Mouse (Mus musculus) lung, embryonic 14.5 days (tissue): Measurements from ENCODE around the gene Sipa1l3. TPM values are rescaled to one million over a fixed set of nuclear protein-coding genes. Genes with fewer than 3 reads are reported as not detected.
A peak's percentile ranks its signal among the peaks of the same experiment; 100 is the strongest.

Experiments used
- ATAC-seq: fragments of 200-750 bp; cut with Nextera tagmentation; 2 replicates; pipeline ENCODE4 v1.8.0; 2017; ENCODE audit warnings: mild to moderate bottlenecking, moderate TSS enrichment, moderate library complexity; ENCODE audit not compliant: insufficient read depth
- DNase-seq: peaks from one replicate; pipeline ENCODE4 v3.0.0-alpha.2; 2015
- H3K27ac ChIP-seq: fragments of 300-500 bp; sonication (generic); 2 replicates; pipeline ENCODE4 v1.5.1; 2014; ENCODE audit warnings: low read depth, mild to moderate bottlenecking, moderate library complexity
- H3K27me3 ChIP-seq: fragments of 300-500 bp; sonication (generic); 2 replicates; pipeline ENCODE4 v1.6.1; 2014; ENCODE audit warnings: low read length, control low read depth; ENCODE audit not compliant: insufficient read depth
- H3K36me3 ChIP-seq: fragments of 300-500 bp; sonication (generic); 2 replicates; pipeline ENCODE4 v1.6.1; 2014; ENCODE audit warnings: control low read depth; ENCODE audit not compliant: insufficient read depth
- H3K4me1 ChIP-seq: fragments of 300-500 bp; sonication (generic); 2 replicates; pipeline ENCODE4 v1.6.1; 2014; ENCODE audit warnings: antibody characterized with exemption, control low read depth; ENCODE audit not compliant: insufficient read depth
- H3K4me2 ChIP-seq: fragments of 300-500 bp; sonication (generic); 2 replicates; pipeline ENCODE4 v1.6.1; 2014; ENCODE audit warnings: mild to moderate bottlenecking
- H3K4me3 ChIP-seq: fragments of 300-500 bp; sonication (generic); 2 replicates; pipeline ENCODE4 v1.5.1; 2014; ENCODE audit warnings: low read depth, low read length
- H3K9ac ChIP-seq: fragments of 300-500 bp; sonication (generic); 2 replicates; pipeline ENCODE4 v1.6.1; 2014
- H3K9me3 ChIP-seq: fragments of 300-500 bp; sonication (generic); 2 replicates; pipeline ENCODE4 v1.6.1; 2016; ENCODE audit warnings: low read depth, low read length, control low read depth
- CTCF ChIP-seq: IDR thresholded peaks from 2 replicates; pipeline ENCODE4 v1.5.1; 2016; ENCODE audit warnings: antibody characterized with exemption, low read depth
- WGBS: fragments of 180-500 bp; shearing (Covaris S2); extraction: QIAGEN DNeasy Blood & Tissue Kit; methylation state at CpG from one replicate; pipeline ENCODE4 v1.1.7; 2014; 5-methylcytosine and 5-hydroxymethylcytosine counted together
- polyA plus RNA-seq: library from polyadenylated mRNA; unstranded; fragments of >200 nt; fragmentation: Nextera tagmentation; extraction: Ambion mirVana; gene quantifications from 2 replicates; pipeline ENCODE4 v1.2.1, GENCODE M21; 2014

Gene Sipa1l3
- polyA plus RNA-seq, 1 experiment from 2014 or later = 20.2 TPM

- H3K4me1 ChIP-seq = peaks cover 8% of the 10 kb centered on the region; the same call in 1 of the 2 replicates
- H3K4me2 ChIP-seq = no peak overlapping the region
- DNase-seq (no peak), ATAC-seq (0 out of 2 replicates have a peak, but pooled peaks have one; percentile 13)
- no peaks in the 10 kb centered on the region for H3K27me3 ChIP-seq
- H3K27ac ChIP-seq = no peak overlapping the region
- H3K36me3 ChIP-seq = no peaks in the 10 kb centered on the region
- no peaks in the 10 kb centered on the region for H3K9me3 ChIP-seq
- H3K4me3 ChIP-seq = no peak overlapping the region
- WGBS = 73% methylated on average over 16 of the region's 16 CpGs
- TF ChIP-seq CTCF = no peak
- H3K9ac ChIP-seq = no peak overlapping the region
These were observed 79.7 kb downstream of the Sipa1l3 start for GRCm38 (mm10) chr7:29438655-29439282.

GRCm38 (mm10) chr7:29438204-29438603 is 80.2 kb downstream of the Sipa1l3 start:
- Histone ChIP-seq H3K4me1 (peaks cover 8% of the 10 kb centered on the region; the same call in 1 of the 2 replicates), H3K4me2 (no peak overlapping the region), H3K27me3 (no peaks in the 10 kb centered on the region), H3K9ac (no peak overlapping the region), H3K4me3 (no peak overlapping the region), H3K36me3 (no peaks in the 10 kb centered on the region), H3K27ac (no peak overlapping the region), H3K9me3 (no peaks in the 10 kb centered on the region)
- 85% methylated on average over 14 of the region's 14 CpGs for WGBS
- DNase-seq (no peak), ATAC-seq (no peak)
- TF ChIP-seq CTCF = no peak

GRCm38 (mm10) chr7:29437072-29437471 is 81.4 kb downstream of the Sipa1l3 start:
- Histone ChIP-seq H3K27me3 (no peaks in the 10 kb centered on the region), H3K9me3 (no peaks in the 10 kb centered on the region), H3K36me3 (no peaks in the 10 kb centered on the region), H3K4me2 (no peak overlapping the region), H3K9ac (no peak overlapping the region), H3K4me1 (peaks cover 8% of the 10 kb centered on the region; the same call in 1 of the 2 replicates), H3K27ac (peak overlapping the region; percentile 65; the same call in 1 of the 2 replicates), H3K4me3 (no peak overlapping the region)
- DNase-seq (no peak), ATAC-seq (no peak)
- no peak for TF ChIP-seq CTCF
- WGBS = 59% methylated on average over 10 of the region's 10 CpGs

- Histone ChIP-seq H3K4me2 (no peak overlapping the region), H3K4me3 (no peak overlapping the region), H3K4me1 (peaks cover 12% of the 10 kb centered on the region), H3K36me3 (no peaks in the 10 kb centered on the region), H3K9me3 (no peaks in the 10 kb centered on the region), H3K27ac (no peak overlapping the region), H3K27me3 (no peaks in the 10 kb centered on the region), H3K9ac (no peak overlapping the region; the same call in 1 of the 2 replicates)
- no peak for TF ChIP-seq CTCF
- no peak for DNase-seq
- ATAC-seq = no peak
- 81% methylated on average over 9 of the region's 9 CpGs for whole genome bisulfite sequencing
These were observed 84.0 kb downstream of the Sipa1l3 start for GRCm38 (mm10) chr7:29434313-29435035.

- Histone ChIP-seq H3K9me3 (no peaks in the 10 kb centered on the region), H3K4me3 (no peak overlapping the region), H3K4me1 (peaks cover 12% of the 10 kb centered on the region), H3K27me3 (no peaks in the 10 kb centered on the region), H3K4me2 (no peak overlapping the region), H3K36me3 (no peaks in the 10 kb centered on the region), H3K27ac (no peak overlapping the region), H3K9ac (no peak overlapping the region)
- no peak for ATAC-seq
- 83% methylated on average over 10 of the region's 10 CpGs for WGBS
- DNase-seq = no peak
- TF ChIP-seq CTCF = no peak
These were observed 84.7 kb downstream of the Sipa1l3 start for GRCm38 (mm10) chr7:29433725-29434124.

- 66% methylated on average over 11 of the region's 11 CpGs for WGBS
- H3K9ac ChIP-seq = no peak overlapping the region
- no peak overlapping the region for H3K27ac ChIP-seq
- H3K9me3 ChIP-seq = no peaks in the 10 kb centered on the region
- no peak for TF ChIP-seq CTCF
- no peak overlapping the region for H3K4me2 ChIP-seq
- no peaks in the 10 kb centered on the region for H3K36me3 ChIP-seq
- no peaks in the 10 kb centered on the region for H3K27me3 ChIP-seq
- peaks cover 12% of the 10 kb centered on the region for H3K4me1 ChIP-seq
- ATAC-seq = no peak
- no peak for DNase-seq
- no peak overlapping the region for H3K4me3 ChIP-seq
These were observed 85.4 kb downstream of the Sipa1l3 start for GRCm38 (mm10) chr7:29432947-29433553.
